Mouse (Mus musculus) myocyte (in vitro differentiated cells): ENCODE measurements around the gene Neurog1.

Experiments
- E2F4 ChIP-seq: IDR thresholded peaks from one replicate; pipeline ENCODE4 v1.6.1; 2011; ENCODE audit warnings: mild to moderate bottlenecking, control low read depth, moderate library complexity; ENCODE audit not compliant: insufficient read depth
- MAX ChIP-seq: IDR thresholded peaks from one replicate; pipeline ENCODE4 v1.6.1; 2011; ENCODE audit warnings: low read depth, mild to moderate bottlenecking, control low read depth
- MYOD1 ChIP-seq, 3 experiments: IDR thresholded peaks; one replicate each; pipeline ENCODE4 v1.6.1; 2011; ENCODE audit warnings: control low read depth in 2 of 3, low read depth in 2 of 3, mild to moderate bottlenecking in 2 of 3, moderate library complexity in 1 of 3; ENCODE audit not compliant: insufficient read length in 2 of 3, control insufficient read depth in 1 of 3
- MYOG ChIP-seq, 3 experiments: IDR thresholded peaks; one replicate each; pipeline ENCODE4 v1.6.1; 2011; ENCODE audit warnings: control low read depth in 2 of 3, low read depth in 2 of 3, mild to moderate bottlenecking in 2 of 3; ENCODE audit not compliant: insufficient read length in 2 of 3, control insufficient read depth in 1 of 3, insufficient read depth in 1 of 3
- POLR2A ChIP-seq: IDR thresholded peaks from one replicate; pipeline ENCODE4 v1.6.1; 2011; ENCODE audit warnings: low read depth, mild to moderate bottlenecking, control low read depth, moderate library complexity; ENCODE audit not compliant: insufficient read length
- POLR2AphosphoS2 ChIP-seq: IDR thresholded peaks from one replicate; pipeline ENCODE4 v1.6.1; 2011; ENCODE audit warnings: low read depth, control low read depth; ENCODE audit not compliant: insufficient read length
- SRF ChIP-seq: IDR thresholded peaks from one replicate; pipeline ENCODE4 v1.6.1; 2011; ENCODE audit warnings: low read depth; ENCODE audit not compliant: control insufficient read depth, insufficient read length
- TCF12 ChIP-seq: IDR thresholded peaks from one replicate; pipeline ENCODE4 v1.6.1; 2011; ENCODE audit warnings: mild to moderate bottlenecking, control low read depth; ENCODE audit not compliant: poor library complexity, insufficient read depth, severe bottlenecking
- TCF3 ChIP-seq: IDR thresholded peaks from one replicate; pipeline ENCODE4 v1.6.1; 2011; ENCODE audit warnings: low read depth, control low read depth; ENCODE audit not compliant: insufficient read length
- USF1 ChIP-seq: IDR thresholded peaks from one replicate; pipeline ENCODE4 v1.6.1; 2011; ENCODE audit warnings: low read depth, mild to moderate bottlenecking, control low read depth, moderate library complexity

- no peak for TF ChIP-seq MYOD1 (IDR thresholded peaks at IDR 0.05; ENCODE audit: control insufficient read depth in 1 of 3, insufficient read length in 2 of 3, low read depth in 2 of 3)
- TF ChIP-seq TCF3 = no peak
- TF ChIP-seq POLR2A = no peak
- TF ChIP-seq POLR2AphosphoS2 = no peak
- no peak for TF ChIP-seq MAX
- TF ChIP-seq E2F4 = no peak
- TF ChIP-seq TCF12 = no peak
- TF ChIP-seq USF1 = no peak
- TF ChIP-seq MYOG (IDR thresholded peaks at IDR 0.05; ENCODE audit: control insufficient read depth in 1 of 3, insufficient read depth in 1 of 3, insufficient read length in 2 of 3, low read depth in 2 of 3) = no peak
- no peak for TF ChIP-seq SRF
Measured at GRCm38 (mm10) chr13:56236194-56236593, 15.8 kb downstream of the Neurog1 start.
